Mouse (Mus musculus): ENCODE data around the gene Dnajc30. TPM values are rescaled to one million over a fixed set of nuclear protein-coding genes. Genes with fewer than 3 reads are reported as not detected.

The Dnajc30 gene
- polyA plus RNA-seq, 1 experiment = 7.9 TPM

DNA sequence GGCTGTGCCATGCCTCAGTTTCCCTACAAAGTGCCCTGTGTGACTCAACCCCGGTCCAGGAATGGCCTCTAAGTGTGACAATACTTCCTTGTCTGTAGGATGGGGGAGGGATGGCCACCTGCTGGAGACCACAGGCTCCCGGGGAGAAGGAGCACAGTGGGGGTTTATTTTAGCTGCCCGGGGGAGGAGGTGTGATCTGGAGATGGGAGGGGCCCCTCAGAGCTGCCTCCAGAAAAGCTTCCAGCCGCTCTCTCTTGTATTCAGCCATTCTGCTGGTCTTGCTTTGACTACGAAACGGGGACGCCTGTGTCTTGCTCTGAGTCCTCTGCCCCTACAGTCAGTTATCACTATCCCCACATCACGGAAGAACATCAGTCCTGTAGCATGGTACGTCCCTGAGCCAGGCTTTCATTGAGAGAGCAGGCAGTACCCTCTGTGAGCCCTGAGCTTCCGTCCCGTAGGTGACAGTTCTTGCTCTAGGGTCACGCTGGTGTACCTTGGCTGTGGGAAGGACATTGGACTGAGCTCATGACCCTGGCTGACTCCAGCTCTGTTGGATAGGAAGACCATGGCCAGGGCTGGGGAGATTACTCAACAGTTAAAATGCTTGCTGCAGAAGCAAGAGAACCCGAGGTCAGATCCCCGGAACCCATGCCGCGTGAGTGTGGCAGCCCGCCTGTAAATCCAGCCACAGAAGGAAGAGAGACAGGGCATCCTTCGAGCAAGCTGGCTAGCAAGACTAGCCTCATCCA, 28.2 kb upstream of the Dnajc30 start:
- Histone ChIP-seq H3K36me3 (ENCODE audit: control insufficient read depth, insufficient read depth, low read length, poor library complexity, severe bottlenecking) (no peaks in the 10 kb centered on the region), H3K9ac (ENCODE audit: low read depth, poor library complexity, severe bottlenecking) (no peak overlapping the region), H3K27me3 (ENCODE audit: control insufficient read depth, insufficient read depth, low read length, poor library complexity, severe bottlenecking) (no peaks in the 10 kb centered on the region), H3K4me3 (ENCODE audit: low read depth, low read length) (no peak overlapping the region), H3K27ac (ENCODE audit: insufficient read depth, low read length) (no peak overlapping the region), H3K4me1 (ENCODE audit: control insufficient read depth, insufficient read depth, low read length) (no peaks in the 10 kb centered on the region), H3K9me3 (replicated peaks; ENCODE audit: control insufficient read depth, insufficient read depth, low read length, poor library complexity, severe bottlenecking) (no peaks in the 10 kb centered on the region)
- TF ChIP-seq EP300 (IDR thresholded peaks at IDR 0.05; ENCODE audit: insufficient read depth, low read depth, low read length) = no peak
- TF ChIP-seq POLR2A (IDR thresholded peaks at IDR 0.05; ENCODE audit: insufficient read depth, low read length) = no peak
- no peak for TF ChIP-seq CTCF (IDR thresholded peaks at IDR 0.05; ENCODE audit: low read depth, low read length)

DNA sequence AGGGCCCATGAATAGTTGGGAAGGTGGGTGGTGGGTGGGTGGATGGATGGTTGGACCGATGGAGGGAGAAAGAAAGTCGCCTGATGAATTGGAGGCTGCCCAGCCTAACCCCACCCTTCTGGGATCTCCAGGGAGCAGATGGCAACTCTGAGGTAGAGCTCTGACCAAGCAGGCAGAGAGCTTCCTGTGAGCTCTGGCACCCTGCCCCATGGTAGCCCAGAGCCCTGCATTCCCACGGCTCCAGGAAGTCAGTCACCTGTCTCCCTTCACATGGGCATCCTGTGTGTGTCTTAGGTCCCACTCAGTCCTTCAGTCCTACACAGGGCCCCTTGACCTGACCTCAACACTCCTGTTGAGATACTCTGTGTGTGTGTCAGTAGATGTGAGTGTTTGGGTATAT, 26.1 kb upstream of the Dnajc30 start:
- H3K4me3 ChIP-seq (ENCODE audit: low read depth, low read length) = no peak overlapping the region
- H3K4me1 ChIP-seq (ENCODE audit: control insufficient read depth, insufficient read depth, low read length) = no peaks in the 10 kb centered on the region
- no peak overlapping the region for H3K27ac ChIP-seq (ENCODE audit: insufficient read depth, low read length)
- H3K9me3 ChIP-seq (replicated peaks; ENCODE audit: control insufficient read depth, insufficient read depth, low read length, poor library complexity, severe bottlenecking) = no peaks in the 10 kb centered on the region
- no peak overlapping the region for H3K9ac ChIP-seq (ENCODE audit: low read depth, poor library complexity, severe bottlenecking)
- TF ChIP-seq EP300 (IDR thresholded peaks at IDR 0.05; ENCODE audit: insufficient read depth, low read depth, low read length) = no peak
- TF ChIP-seq CTCF (IDR thresholded peaks at IDR 0.05; ENCODE audit: low read depth, low read length) = no peak
- TF ChIP-seq POLR2A (IDR thresholded peaks at IDR 0.05; ENCODE audit: insufficient read depth, low read length) = no peak
- no peaks in the 10 kb centered on the region for H3K36me3 ChIP-seq (ENCODE audit: control insufficient read depth, insufficient read depth, low read length, poor library complexity, severe bottlenecking)
- no peaks in the 10 kb centered on the region for H3K27me3 ChIP-seq (ENCODE audit: control insufficient read depth, insufficient read depth, low read length, poor library complexity, severe bottlenecking)

GRCm38 (mm10) chr5:135039541-135039940, 24.5 kb upstream of the Dnajc30 start:
- H3K27ac ChIP-seq (ENCODE audit: insufficient read depth, low read length) = no peak overlapping the region
- H3K4me1 ChIP-seq (ENCODE audit: control insufficient read depth, insufficient read depth, low read length) = no peaks in the 10 kb centered on the region
- no peaks in the 10 kb centered on the region for H3K9me3 ChIP-seq (replicated peaks; ENCODE audit: control insufficient read depth, insufficient read depth, low read length, poor library complexity, severe bottlenecking)
- H3K9ac ChIP-seq (ENCODE audit: low read depth, poor library complexity, severe bottlenecking) = no peak overlapping the region
- H3K36me3 ChIP-seq (ENCODE audit: control insufficient read depth, insufficient read depth, low read length, poor library complexity, severe bottlenecking) = no peaks in the 10 kb centered on the region
- TF ChIP-seq CTCF (IDR thresholded peaks at IDR 0.05; ENCODE audit: low read depth, low read length) = no peak
- no peak for TF ChIP-seq POLR2A (IDR thresholded peaks at IDR 0.05; ENCODE audit: insufficient read depth, low read length)
- no peak for TF ChIP-seq EP300 (IDR thresholded peaks at IDR 0.05; ENCODE audit: insufficient read depth, low read depth, low read length)
- no peak overlapping the region for H3K4me3 ChIP-seq (ENCODE audit: low read depth, low read length)
- no peaks in the 10 kb centered on the region for H3K27me3 ChIP-seq (ENCODE audit: control insufficient read depth, insufficient read depth, low read length, poor library complexity, severe bottlenecking)

GRCm38 (mm10) chr5:135040059-135040458, 23.9 kb upstream of the Dnajc30 start:
- TF ChIP-seq CTCF (IDR thresholded peaks at IDR 0.05; ENCODE audit: low read depth, low read length) (no peak), EP300 (IDR thresholded peaks at IDR 0.05; ENCODE audit: insufficient read depth, low read depth, low read length) (no peak), POLR2A (IDR thresholded peaks at IDR 0.05; ENCODE audit: insufficient read depth, low read length) (no peak)
- Histone ChIP-seq H3K36me3 (ENCODE audit: control insufficient read depth, insufficient read depth, low read length, poor library complexity, severe bottlenecking) (no peaks in the 10 kb centered on the region), H3K4me3 (ENCODE audit: low read depth, low read length) (no peak overlapping the region), H3K4me1 (ENCODE audit: control insufficient read depth, insufficient read depth, low read length) (no peaks in the 10 kb centered on the region), H3K27me3 (ENCODE audit: control insufficient read depth, insufficient read depth, low read length, poor library complexity, severe bottlenecking) (no peaks in the 10 kb centered on the region), H3K9ac (ENCODE audit: low read depth, poor library complexity, severe bottlenecking) (no peak overlapping the region), H3K27ac (ENCODE audit: insufficient read depth, low read length) (no peak overlapping the region), H3K9me3 (replicated peaks; ENCODE audit: control insufficient read depth, insufficient read depth, low read length, poor library complexity, severe bottlenecking) (no peaks in the 10 kb centered on the region)

- Histone ChIP-seq H3K27me3 (ENCODE audit: control insufficient read depth, insufficient read depth, low read length, poor library complexity, severe bottlenecking) (no peaks in the 10 kb centered on the region), H3K27ac (ENCODE audit: insufficient read depth, low read length) (no peak overlapping the region), H3K9ac (ENCODE audit: low read depth, poor library complexity, severe bottlenecking) (no peak overlapping the region), H3K9me3 (replicated peaks; ENCODE audit: control insufficient read depth, insufficient read depth, low read length, poor library complexity, severe bottlenecking) (no peaks in the 10 kb centered on the region), H3K4me3 (ENCODE audit: low read depth, low read length) (no peak overlapping the region), H3K36me3 (ENCODE audit: control insufficient read depth, insufficient read depth, low read length, poor library complexity, severe bottlenecking) (peaks cover 2% of the 10 kb centered on the region; the same call in 1 of the 2 replicates), H3K4me1 (ENCODE audit: control insufficient read depth, insufficient read depth, low read length) (no peaks in the 10 kb centered on the region)
- no peak for TF ChIP-seq CTCF (IDR thresholded peaks at IDR 0.05; ENCODE audit: low read depth, low read length)
- TF ChIP-seq EP300 (IDR thresholded peaks at IDR 0.05; ENCODE audit: insufficient read depth, low read depth, low read length) = no peak
- TF ChIP-seq POLR2A (IDR thresholded peaks at IDR 0.05; ENCODE audit: insufficient read depth, low read length) = no peak
These were observed 23.2 kb upstream of the Dnajc30 start for GRCm38 (mm10) chr5:135040777-135041176.

- Histone ChIP-seq H3K27me3 (ENCODE audit: control insufficient read depth, insufficient read depth, low read length, poor library complexity, severe bottlenecking) (no peaks in the 10 kb centered on the region), H3K36me3 (ENCODE audit: control insufficient read depth, insufficient read depth, low read length, poor library complexity, severe bottlenecking) (peaks cover 3% of the 10 kb centered on the region; the same call in 1 of the 2 replicates), H3K27ac (ENCODE audit: insufficient read depth, low read length) (no peak overlapping the region), H3K4me3 (ENCODE audit: low read depth, low read length) (peak overlapping the region; percentile 76), H3K4me1 (ENCODE audit: control insufficient read depth, insufficient read depth, low read length) (no peaks in the 10 kb centered on the region), H3K9ac (ENCODE audit: low read depth, poor library complexity, severe bottlenecking) (peak overlapping the region; percentile 27), H3K9me3 (replicated peaks; ENCODE audit: control insufficient read depth, insufficient read depth, low read length, poor library complexity, severe bottlenecking) (no peaks in the 10 kb centered on the region)
- TF ChIP-seq POLR2A (IDR thresholded peaks at IDR 0.05; ENCODE audit: insufficient read depth, low read length) (peak; percentile 4), CTCF (IDR thresholded peaks at IDR 0.05; ENCODE audit: low read depth, low read length) (no peak)
These were observed 21.8 kb upstream of the Dnajc30 start for GRCm38 (mm10) chr5:135042105-135042788.
